Mouse (Mus musculus) MEL (cell line): ENCODE results near the gene Gabra6. TPM values are rescaled to one million over a fixed set of nuclear protein-coding genes. Genes with fewer than 3 reads are reported as not detected.
A peak's percentile ranks its signal among the peaks of the same experiment; 100 is the strongest.

Experiments
- DNase-seq: peaks from one replicate; pipeline ENCODE4 v3.0.0; 2011; ENCODE audit warnings: low read depth, low spot score
- H3K27ac ChIP-seq: 2 replicates; pipeline ENCODE4 v1.5.1; 2012; ENCODE audit warnings: low read depth, mild to moderate bottlenecking, control low read depth, low read length, moderate library complexity; ENCODE audit not compliant: control insufficient read depth
- H3K27me3 ChIP-seq, 2 experiments: fragments of 150-350 bp in 1 of 2; sonication (generic) in 1 of 2; 2 replicates each; pipeline ENCODE4 v1.6.1; 2012; ENCODE audit warnings: low read length in 2 of 2, mild to moderate bottlenecking in 2 of 2, improper control_type of control experiment in 1 of 2, moderate library complexity in 1 of 2; ENCODE audit not compliant: insufficient read depth in 2 of 2, control insufficient read depth in 1 of 2
- H3K36me3 ChIP-seq, 2 experiments: 2 replicates each; pipeline ENCODE4 v1.6.1; 2012 to 2014; ENCODE audit warnings: low read length in 2 of 2, improper control_type of control experiment in 1 of 2, inconsistent platforms in 1 of 2, mild to moderate bottlenecking in 1 of 2; ENCODE audit not compliant: insufficient read depth in 2 of 2, control insufficient read depth in 1 of 2
- H3K4me1 ChIP-seq, 2 experiments: fragments of 150-350 bp in 1 of 2; sonication (generic) in 1 of 2; 2 replicates each; pipeline ENCODE4 v1.6.1; 2012; ENCODE audit warnings: low read length in 2 of 2, improper control_type of control experiment in 1 of 2, mild to moderate bottlenecking in 1 of 2; ENCODE audit not compliant: insufficient read depth in 2 of 2, control insufficient read depth in 1 of 2
- H3K4me3 ChIP-seq, 2 experiments: fragments of 150-350 bp in 1 of 2; sonication (generic) in 1 of 2; 2 replicates each; pipeline ENCODE4 v1.5.1; 2012; ENCODE audit warnings: low read depth in 2 of 2, low read length in 2 of 2, mild to moderate bottlenecking in 2 of 2, moderate library complexity in 2 of 2, control low read depth in 1 of 2, improper control_type of control experiment in 1 of 2; ENCODE audit not compliant: control insufficient read depth in 1 of 2, insufficient read depth in 1 of 2
- H3K79me2 ChIP-seq: 2 replicates; pipeline ENCODE4 v1.6.1; 2012; ENCODE audit warnings: mild to moderate bottlenecking, low read length, moderate library complexity; ENCODE audit not compliant: control insufficient read depth, poor library complexity, insufficient read depth
- H3K9ac ChIP-seq: 2 replicates; pipeline ENCODE4 v1.6.1; 2012; ENCODE audit warnings: low read depth, mild to moderate bottlenecking, control low read depth, low read length, moderate library complexity; ENCODE audit not compliant: control insufficient read depth, poor library complexity, severe bottlenecking
- H3K9me3 ChIP-seq: fragments of 150-350 bp; sonication (generic); replicated peaks from 2 replicates; pipeline ENCODE4 v1.6.1; 2012; ENCODE audit warnings: mild to moderate bottlenecking, low read length, improper control_type of control experiment, moderate library complexity; ENCODE audit not compliant: insufficient read depth
- BHLHE40 ChIP-seq: IDR thresholded peaks from 2 replicates; pipeline ENCODE4 v1.6.1; 2012; ENCODE audit warnings: low read depth, mild to moderate bottlenecking, inconsistent platforms, low read length, improper control_type of control experiment, borderline replicate concordance
- CHD1 ChIP-seq: IDR thresholded peaks from 2 replicates; pipeline ENCODE4 v1.6.1; 2012; ENCODE audit warnings: low read depth, mild to moderate bottlenecking, inconsistent platforms, low read length, improper control_type of control experiment
- CTCF ChIP-seq, 3 experiments: IDR thresholded peaks in 2 of 3; conservative IDR thresholded peaks in 1 of 3; 2 replicates each; pipeline ENCODE4 v1.5.1; 2011 to 2012; ENCODE audit warnings: low read length in 3 of 3, low read depth in 2 of 3, mild to moderate bottlenecking in 2 of 3, improper control_type of control experiment in 1 of 3, inconsistent platforms in 1 of 3, mixed read lengths in 1 of 3, moderate library complexity in 1 of 3; ENCODE audit not compliant: control insufficient read depth in 1 of 3, insufficient read depth in 1 of 3, poor library complexity in 1 of 3, severe bottlenecking in 1 of 3
- ETS1 ChIP-seq: IDR thresholded peaks from 2 replicates; pipeline ENCODE4 v1.6.1; 2012; ENCODE audit warnings: low read depth, mild to moderate bottlenecking, inconsistent platforms, low read length, improper control_type of control experiment, moderate library complexity
- GATA1 ChIP-seq: IDR thresholded peaks from 2 replicates; pipeline ENCODE4 v1.6.1; 2011; ENCODE audit warnings: low read depth, low read length, improper control_type of control experiment
- JUND ChIP-seq: IDR thresholded peaks from 2 replicates; pipeline ENCODE4 v1.6.1; 2011; ENCODE audit warnings: low read depth, mild to moderate bottlenecking, improper control_type of control experiment, low read length
- MAFK ChIP-seq: IDR thresholded peaks from 2 replicates; pipeline ENCODE4 v1.6.1; 2011; ENCODE audit warnings: low read depth, mild to moderate bottlenecking, low read length, improper control_type of control experiment, borderline replicate concordance
- MAZ ChIP-seq: IDR thresholded peaks from 2 replicates; pipeline ENCODE4 v1.6.1; 2012; ENCODE audit warnings: low read depth, mild to moderate bottlenecking, inconsistent platforms, low read length, improper control_type of control experiment
- MEF2A ChIP-seq: IDR thresholded peaks from 2 replicates; pipeline ENCODE4 v1.6.1; 2014; ENCODE audit warnings: low read depth, mild to moderate bottlenecking, inconsistent platforms, low read length, improper control_type of control experiment; ENCODE audit not compliant: poor library complexity, insufficient replicate concordance, severe bottlenecking; ENCODE audit errors: extremely low read depth
- MXI1 ChIP-seq: IDR thresholded peaks from 2 replicates; pipeline ENCODE4 v1.6.1; 2011; ENCODE audit warnings: mild to moderate bottlenecking, low read depth, low read length, improper control_type of control experiment
- MYB ChIP-seq: IDR thresholded peaks from 2 replicates; pipeline ENCODE4 v1.6.1; 2011; ENCODE audit warnings: mild to moderate bottlenecking, low read depth, low read length, improper control_type of control experiment
- MYC ChIP-seq: IDR thresholded peaks from 2 replicates; pipeline ENCODE4 v1.6.1; 2011; ENCODE audit warnings: low read depth, mild to moderate bottlenecking, low read length, improper control_type of control experiment, moderate library complexity
- NELFE ChIP-seq: IDR thresholded peaks from 2 replicates; pipeline ENCODE4 v1.6.1; 2011; ENCODE audit warnings: low read depth, low read length, improper control_type of control experiment
- NRF1 ChIP-seq: IDR thresholded peaks from 2 replicates; pipeline ENCODE4 v1.6.1; 2014; ENCODE audit warnings: low read depth, mild to moderate bottlenecking, inconsistent platforms, low read length, improper control_type of control experiment, moderate library complexity; ENCODE audit not compliant: poor library complexity, insufficient read depth, severe bottlenecking
- POLR2AphosphoS5 ChIP-seq: IDR thresholded peaks from 2 replicates; pipeline ENCODE4 v1.6.1; 2012; ENCODE audit warnings: low read depth, borderline replicate concordance, mild to moderate bottlenecking, inconsistent platforms, low read length, moderate library complexity, mixed read lengths
- RCOR1 ChIP-seq: IDR thresholded peaks from 2 replicates; pipeline ENCODE4 v1.6.1; 2012; ENCODE audit warnings: low read depth, mild to moderate bottlenecking, inconsistent platforms, low read length, improper control_type of control experiment
- SIN3A ChIP-seq: IDR thresholded peaks from 2 replicates; pipeline ENCODE4 v1.6.1; 2012; ENCODE audit warnings: low read length, improper control_type of control experiment, inconsistent platforms
- TAL1 ChIP-seq: IDR thresholded peaks from 2 replicates; pipeline ENCODE4 v1.6.1; 2012; ENCODE audit warnings: mild to moderate bottlenecking, inconsistent platforms, low read length, moderate library complexity, mixed read lengths
- TCF12 ChIP-seq: IDR thresholded peaks from 2 replicates; pipeline ENCODE4 v1.6.1; 2014; ENCODE audit warnings: low read depth, mild to moderate bottlenecking, inconsistent platforms, low read length, improper control_type of control experiment, moderate library complexity
- USF1 ChIP-seq: IDR thresholded peaks from 2 replicates; pipeline ENCODE4 v1.6.1; 2014; ENCODE audit warnings: low read depth, mild to moderate bottlenecking, inconsistent platforms, low read length, improper control_type of control experiment, moderate library complexity
- ZC3H11A ChIP-seq: IDR thresholded peaks from 2 replicates; pipeline ENCODE4 v1.6.1; 2012; ENCODE audit warnings: low read depth, mild to moderate bottlenecking, inconsistent platforms, low read length, improper control_type of control experiment
- ZMIZ1 ChIP-seq: IDR thresholded peaks from 2 replicates; pipeline ENCODE4 v1.6.1; 2012; ENCODE audit warnings: low read depth, mild to moderate bottlenecking, inconsistent platforms, low read length, improper control_type of control experiment, moderate library complexity
- polyA plus RNA-seq, 2 experiments: library from polyadenylated mRNA; stranded (reverse) in 1 of 2; unstranded in 1 of 2; fragments of >175 nt in 1 of 2; fragments of >200 nt in 1 of 2; gene quantifications; 2 replicates each; pipeline versions ENCODE4 v1.2.1 to v1.2.4; 2012; ENCODE audit warnings: low replicate concordance in 2 of 2, low read depth in 1 of 2; ENCODE audit not compliant: insufficient read length in 2 of 2, insufficient read depth in 1 of 2, missing spikeins in 1 of 2
- total RNA-seq: library from RNA; depleted of rRNA; stranded (reverse); fragments of 300-350 nt; gene quantifications from 2 replicates; pipeline ENCODE4 v1.2.3, GENCODE M21; 2012

Gene Gabra6
- total and polyA plus RNA-seq, 3 experiments: not detected

GRCm38 (mm10) chr11:42332121-42332520 is 11.2 kb upstream of the Gabra6 start:
- Histone ChIP-seq H3K4me3 (no peak overlapping the region), H3K4me1 (no peaks in the 10 kb centered on the region), H3K79me2 (no peaks in the 10 kb centered on the region), H3K9ac (no peak overlapping the region), H3K27ac (no peak overlapping the region), H3K9me3 (no peaks in the 10 kb centered on the region), H3K36me3 (no peaks in the 10 kb centered on the region), H3K27me3 (no peaks in the 10 kb centered on the region)
- TF ChIP-seq NELFE (no peak), MYB (no peak), MEF2A (no peak), CHD1 (no peak), TAL1 (no peak)
- DNase-seq: no peak

- TF ChIP-seq CTCF (IDR thresholded peaks at IDR 0.05 in 2 of 3, conservative IDR thresholded peaks at IDR 0.05 in 1 of 3; ENCODE audit: control insufficient read depth in 1 of 3, insufficient read depth in 1 of 3, low read depth in 2 of 3, low read length in 3 of 3, poor library complexity in 1 of 3, severe bottlenecking in 1 of 3): no peak
- no peak for TF ChIP-seq ETS1
- no peak for TF ChIP-seq TCF12
- no peak for TF ChIP-seq ZC3H11A
- no peak for TF ChIP-seq MYC
- TF ChIP-seq JUND: no peak
- TF ChIP-seq ZMIZ1: no peak
- no peak for TF ChIP-seq MYB
- TF ChIP-seq GATA1: no peak
- TF ChIP-seq POLR2AphosphoS5: no peak
- TF ChIP-seq MAFK: no peak
- no peak for TF ChIP-seq RCOR1
- TF ChIP-seq NELFE: no peak
- no peak for TF ChIP-seq BHLHE40
- no peak for TF ChIP-seq SIN3A
- TF ChIP-seq USF1: no peak
- TF ChIP-seq NRF1: no peak
- TF ChIP-seq MAZ: no peak
- TF ChIP-seq CHD1: no peak
- no peak for TF ChIP-seq MXI1
- H3K79me2 ChIP-seq: no peaks in the 10 kb centered on the region
- no peaks in the 10 kb centered on the region for H3K4me1 ChIP-seq
- no peaks in the 10 kb centered on the region for H3K36me3 ChIP-seq
- DNase-seq: peak; percentile 4
- no peaks in the 10 kb centered on the region for H3K27me3 ChIP-seq
- H3K27ac ChIP-seq: no peak overlapping the region
- no peak overlapping the region for H3K9ac ChIP-seq
- H3K9me3 ChIP-seq: no peaks in the 10 kb centered on the region
- peak overlapping the region; percentile 42 to 45; a peak in 2 of 4 replicates for H3K4me3 ChIP-seq
These were observed 5.4 kb upstream of the Gabra6 start for GRCm38 (mm10) chr11:42326262-42326661.
